Mouse (Mus musculus) CH12.LX (cell line): ENCODE results near the gene Serpina6. TPM values are rescaled to one million over a fixed set of nuclear protein-coding genes. Genes with fewer than 3 reads are reported as not detected.

Experiments used
- DNase-seq: peaks from one replicate; pipeline ENCODE4 v3.0.0-alpha.2; 2013; ENCODE audit errors: extremely low read depth
- H3K27ac ChIP-seq: 2 replicates; pipeline ENCODE4 v1.5.1; 2012; ENCODE audit warnings: low read depth, mild to moderate bottlenecking, control low read depth, moderate library complexity; ENCODE audit not compliant: insufficient read depth
- H3K27me3 ChIP-seq: replicated peaks from 2 replicates; pipeline ENCODE3; 2012; ENCODE audit warnings: inconsistent platforms
- H3K36me3 ChIP-seq, 2 experiments: replicated peaks in 1 of 2; 2 replicates each; pipeline versions ENCODE3 to v1.6.1; 2012; ENCODE audit warnings: inconsistent platforms in 1 of 2, low read length in 1 of 2, mild to moderate bottlenecking in 1 of 2, mixed read lengths in 1 of 2, moderate library complexity in 1 of 2; ENCODE audit not compliant: control insufficient read depth in 1 of 2, insufficient read depth in 1 of 2
- H3K4me1 ChIP-seq, 2 experiments: 2 replicates each; pipeline ENCODE4 v1.6.1; 2012; ENCODE audit warnings: inconsistent platforms in 1 of 2, moderate library complexity in 1 of 2; ENCODE audit not compliant: insufficient read depth in 2 of 2, control insufficient read depth in 1 of 2
- H3K4me2 ChIP-seq: 2 replicates; pipeline ENCODE4 v1.6.1; 2012; ENCODE audit warnings: low read depth, mild to moderate bottlenecking, control low read depth; ENCODE audit not compliant: poor library complexity, insufficient read depth, severe bottlenecking
- H3K4me3 ChIP-seq, 3 experiments: fragments of 150-350 bp in 1 of 3; sonication (generic) in 1 of 3; replicated peaks in 1 of 3; 2 replicates each; pipeline versions ENCODE3 to v1.5.1; 2011 to 2012; ENCODE audit warnings: low read depth in 2 of 3, low read length in 2 of 3, mild to moderate bottlenecking in 2 of 3, moderate library complexity in 2 of 3, control low read depth in 1 of 3, improper control_type of control experiment in 1 of 3, inconsistent platforms in 1 of 3, mixed read lengths in 1 of 3; ENCODE audit not compliant: poor library complexity in 1 of 3
- H3K79me2 ChIP-seq: replicated peaks from 2 replicates; pipeline ENCODE4 v1.6.1; 2012; ENCODE audit warnings: mild to moderate bottlenecking, moderate library complexity; ENCODE audit not compliant: control insufficient read depth, poor library complexity, insufficient read depth, severe bottlenecking; ENCODE audit errors: extremely low read depth
- H3K9ac ChIP-seq: 2 replicates; pipeline ENCODE4 v1.6.1; 2012; ENCODE audit warnings: low read depth, mild to moderate bottlenecking, control low read depth, moderate library complexity; ENCODE audit not compliant: insufficient read depth
- H3K9me3 ChIP-seq: replicated peaks from 2 replicates; pipeline ENCODE3; 2012; ENCODE audit warnings: low read length, inconsistent platforms, mixed read lengths
- CHD2 ChIP-seq: IDR thresholded peaks from 2 replicates; pipeline ENCODE4 v1.6.1; 2011; ENCODE audit warnings: low read length, improper control_type of control experiment
- ELF1 ChIP-seq: IDR thresholded peaks from 2 replicates; pipeline ENCODE4 v1.6.1; 2014; ENCODE audit warnings: low read depth, mild to moderate bottlenecking, inconsistent platforms, low read length, improper control_type of control experiment
- ETS1 ChIP-seq: conservative IDR thresholded peaks from 2 replicates; pipeline ENCODE4 v1.6.1; 2012; ENCODE audit warnings: low read depth, mild to moderate bottlenecking, inconsistent platforms, low read length, improper control_type of control experiment, moderate library complexity
- HCFC1 ChIP-seq: IDR thresholded peaks from 2 replicates; pipeline ENCODE4 v1.6.1; 2012; ENCODE audit warnings: low read depth, mild to moderate bottlenecking, inconsistent platforms, low read length, improper control_type of control experiment
- IRF4 ChIP-seq: IDR thresholded peaks from 2 replicates; pipeline ENCODE4 v1.6.1; 2014; ENCODE audit warnings: low read depth, mild to moderate bottlenecking, inconsistent platforms, low read length, improper control_type of control experiment
- JUND ChIP-seq: conservative IDR thresholded peaks from 2 replicates; pipeline ENCODE4 v1.6.1; 2011; ENCODE audit warnings: low read depth, low read length, improper control_type of control experiment
- KAT2A ChIP-seq: IDR thresholded peaks from 2 replicates; pipeline ENCODE4 v1.6.1; 2012; ENCODE audit warnings: low read length, improper control_type of control experiment, inconsistent platforms; ENCODE audit not compliant: insufficient replicate concordance
- MAFK ChIP-seq: IDR thresholded peaks from 2 replicates; pipeline ENCODE4 v1.6.1; 2011; ENCODE audit warnings: low read length, improper control_type of control experiment; ENCODE audit not compliant: insufficient replicate concordance
- MAX ChIP-seq: IDR thresholded peaks from 2 replicates; pipeline ENCODE4 v1.6.1; 2011; ENCODE audit warnings: low read length, improper control_type of control experiment
- MAZ ChIP-seq: IDR thresholded peaks from 2 replicates; pipeline ENCODE4 v1.6.1; 2012; ENCODE audit warnings: low read depth, mild to moderate bottlenecking, inconsistent platforms, low read length, improper control_type of control experiment, moderate library complexity
- MEF2A ChIP-seq: IDR thresholded peaks from 2 replicates; pipeline ENCODE4 v1.6.1; 2014; ENCODE audit warnings: low read depth, mild to moderate bottlenecking, inconsistent platforms, low read length, improper control_type of control experiment, borderline replicate concordance
- MYC ChIP-seq: IDR thresholded peaks from 2 replicates; pipeline ENCODE4 v1.6.1; 2011; ENCODE audit warnings: low read depth, mild to moderate bottlenecking, improper control_type of control experiment, low read length
- NELFE ChIP-seq: IDR thresholded peaks from 2 replicates; pipeline ENCODE4 v1.6.1; 2011; ENCODE audit warnings: low read depth, low read length, improper control_type of control experiment
- NRF1 ChIP-seq: IDR thresholded peaks from 2 replicates; pipeline ENCODE4 v1.6.1; 2014; ENCODE audit warnings: low read depth, mild to moderate bottlenecking, inconsistent platforms, low read length, improper control_type of control experiment, moderate library complexity
- POLR2AphosphoS2 ChIP-seq: IDR thresholded peaks from 2 replicates; pipeline ENCODE4 v1.6.1; 2011; ENCODE audit warnings: low read depth, low read length, improper control_type of control experiment
- RCOR1 ChIP-seq: conservative IDR thresholded peaks from 2 replicates; pipeline ENCODE4 v1.6.1; 2012; ENCODE audit warnings: low read depth, mild to moderate bottlenecking, inconsistent platforms, low read length, improper control_type of control experiment
- SMC3 ChIP-seq: IDR thresholded peaks from 2 replicates; pipeline ENCODE4 v1.6.1; 2011; ENCODE audit warnings: low read depth, low read length, improper control_type of control experiment
- TCF12 ChIP-seq: IDR thresholded peaks from 2 replicates; pipeline ENCODE4 v1.6.1; 2014; ENCODE audit warnings: low read depth, mild to moderate bottlenecking, inconsistent platforms, low read length, improper control_type of control experiment
- UBTF ChIP-seq: IDR thresholded peaks from 2 replicates; pipeline ENCODE4 v1.6.1; 2012; ENCODE audit warnings: low read depth, mild to moderate bottlenecking, inconsistent platforms, low read length, improper control_type of control experiment, moderate library complexity
- USF1 ChIP-seq: IDR thresholded peaks from 2 replicates; pipeline ENCODE4 v1.6.1; 2014; ENCODE audit warnings: low read depth, mild to moderate bottlenecking, inconsistent platforms, low read length, improper control_type of control experiment
- ZC3H11A ChIP-seq: IDR thresholded peaks from 2 replicates; pipeline ENCODE4 v1.6.1; 2012; ENCODE audit warnings: low read depth, mild to moderate bottlenecking, inconsistent platforms, low read length, improper control_type of control experiment
- ZMIZ1 ChIP-seq: IDR thresholded peaks from 2 replicates; pipeline ENCODE4 v1.6.1; 2012; ENCODE audit warnings: low read depth, mild to moderate bottlenecking, inconsistent platforms, low read length, improper control_type of control experiment
- ZNF384 ChIP-seq: IDR thresholded peaks from 2 replicates; pipeline ENCODE4 v1.6.1; 2012; ENCODE audit warnings: low read depth, low read length, improper control_type of control experiment, inconsistent platforms
- dilution Hi-C: fragments of 300-500 bp; cut with MboI; formaldehyde crosslinking; loops from 2 replicates; pipeline ENCODE4 v1.14.3; 2020; ENCODE audit warnings: low sequenced_read_pairs; ENCODE audit not compliant: extremely low pct_unique_long_range_greater_than_20kb, extremely low pct_ligation_motif_present
- in situ Hi-C: fragments of 300-500 bp; cut with MboI; formaldehyde crosslinking; loops from 3 replicates; pipeline ENCODE4 v1.14.3; 2019; ENCODE audit warnings: low sequenced_read_pairs, low pct_ligation_motif_present, low pct_unique_long_range_greater_than_20kb, mixed read lengths
- polyA plus RNA-seq: library from polyadenylated mRNA; unstranded; fragments of >175 nt; gene quantifications from 2 replicates; pipeline ENCODE4 v1.2.1, GENCODE M21; 2012; ENCODE audit warnings: low read depth; ENCODE audit not compliant: insufficient read length
- total RNA-seq, 2 experiments: library from RNA; depleted of rRNA; stranded (reverse); fragments of 300-350 nt in 1 of 2; fragments of >200 nt in 1 of 2; gene quantifications; 2 replicates each; pipeline ENCODE4 v1.2.3; 2012 to 2014

Gene Serpina6
- total and polyA plus RNA-seq, 3 experiments: not detected

DNA sequence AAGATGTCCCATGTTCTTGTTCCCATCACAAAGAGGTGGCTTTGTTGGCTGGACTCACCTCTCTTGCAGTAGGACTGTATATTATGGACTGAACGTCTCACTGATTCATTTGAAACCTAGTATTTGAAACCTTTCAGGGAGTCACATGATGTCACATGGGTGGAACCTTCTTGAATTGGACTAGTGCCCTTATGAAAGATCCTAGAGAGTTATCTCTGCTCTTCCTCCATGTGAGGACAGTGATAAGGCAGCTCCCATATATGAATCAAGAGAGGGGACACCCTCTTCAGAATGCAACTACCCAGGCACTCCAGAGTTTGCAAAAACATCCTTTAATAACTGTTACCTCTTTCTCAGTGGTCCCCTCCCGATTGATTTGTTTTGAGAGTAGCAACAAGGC lies 10.7 kb downstream of the Serpina6 start:
- Histone ChIP-seq H3K4me1 (no peaks in the 10 kb centered on the region), H3K27ac (no peak overlapping the region), H3K9me3 (peaks cover 5% of the 10 kb centered on the region), H3K79me2 (no peaks in the 10 kb centered on the region), H3K4me3 (no peak overlapping the region), H3K9ac (no peak overlapping the region), H3K4me2 (no peak overlapping the region), H3K36me3 (no peaks in the 10 kb centered on the region), H3K27me3 (peaks cover 55% of the 10 kb centered on the region)
- in situ Hi-C loops (loop anchor here (25.0 kb wide), 1 partner anchor 134 kb away; no protein-coding TSS in a partner anchor), dilution Hi-C loops (no loop called here)
- no peak for TF ChIP-seq JUND
- no peak for TF ChIP-seq ZNF384
- no peak for TF ChIP-seq HCFC1
- TF ChIP-seq MAX: no peak
- TF ChIP-seq CHD2: no peak
- no peak for TF ChIP-seq KAT2A
- TF ChIP-seq POLR2AphosphoS2: no peak
- no peak for TF ChIP-seq UBTF
- no peak for DNase-seq

DNA sequence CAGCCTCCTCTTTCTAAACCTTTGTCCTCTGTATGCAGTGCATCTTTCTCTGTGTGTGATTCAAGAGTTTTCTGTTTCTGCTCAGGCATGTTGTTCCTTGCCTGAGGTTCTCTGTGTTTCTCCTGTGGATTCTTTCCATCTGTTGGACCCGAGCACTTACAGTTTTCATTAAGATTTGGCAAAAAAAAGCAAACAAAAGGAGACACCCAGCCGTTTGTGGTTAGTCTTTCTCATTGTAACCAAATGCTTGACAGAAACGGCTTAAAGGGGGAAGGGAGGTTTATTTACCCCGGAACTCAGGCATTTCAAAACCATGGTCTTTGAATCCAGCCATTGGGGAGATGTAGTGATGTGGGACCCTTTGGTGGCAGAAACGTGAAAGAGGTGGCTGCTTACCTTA lies 12.4 kb downstream of the Serpina6 start:
- in situ Hi-C loops: loop anchor here (25.0 kb wide), 1 partner anchor 132 kb away; no protein-coding TSS in a partner anchor
- H3K36me3 ChIP-seq: no peaks in the 10 kb centered on the region
- no peaks in the 10 kb centered on the region for H3K4me1 ChIP-seq
- no peak for DNase-seq
- dilution Hi-C loops: no loop called here
- H3K27ac ChIP-seq: no peak overlapping the region
- no peak overlapping the region for H3K9ac ChIP-seq
- H3K9me3 ChIP-seq: no peaks in the 10 kb centered on the region
- peaks cover 41% of the 10 kb centered on the region for H3K27me3 ChIP-seq
- no peak for TF ChIP-seq POLR2AphosphoS2
- no peak for TF ChIP-seq NRF1
- no peak for TF ChIP-seq MAFK
- no peak for TF ChIP-seq MAZ
- no peak for TF ChIP-seq ETS1
- no peak for TF ChIP-seq RCOR1
- no peak for TF ChIP-seq USF1
- no peak for TF ChIP-seq SMC3
- no peak for TF ChIP-seq CHD2
- no peak for TF ChIP-seq MYC
- no peak for TF ChIP-seq ZMIZ1
- TF ChIP-seq MAX: no peak
- no peak for TF ChIP-seq NELFE
- no peak for TF ChIP-seq TCF12
- TF ChIP-seq ZNF384: no peak
- TF ChIP-seq IRF4: no peak
- no peak for TF ChIP-seq UBTF
- no peak for TF ChIP-seq ZC3H11A
- TF ChIP-seq MEF2A: no peak
- TF ChIP-seq ELF1: no peak
- TF ChIP-seq, all 38 proteins: peak for 0
- Histone ChIP-seq H3K79me2 (no peaks in the 10 kb centered on the region), H3K4me3 (no peak overlapping the region), H3K4me2 (no peak overlapping the region)
